Mouse (Mus musculus): Measurements from ENCODE around the gene Mov10.
A peak's percentile ranks its signal among the peaks of the same experiment; 100 is the strongest.

- peak; percentile 84 for TF ChIP-seq CTCF (conservative IDR thresholded peaks at IDR 0.05; ENCODE audit: insufficient read depth, insufficient read length, low read depth, low read length)
- TF ChIP-seq POLR2A (IDR thresholded peaks at IDR 0.05; ENCODE audit: low read depth, low read length), result no peak
These were observed 38.4 kb downstream of the Mov10 start for GRCm38 (mm10) chr3:104779949-104780348.

Measured in kidney, adult 2 months (tissue).